Mouse (Mus musculus): ENCODE results near the gene Vmn2r90. TPM values are rescaled to one million over a fixed set of nuclear protein-coding genes. Genes with fewer than 3 reads are reported as not detected.
"Not testable (repeated sequence)": the region's sequence is repeated elsewhere in the genome, so short reads cannot be mapped to it uniquely, and the experiment has no call there.

The Vmn2r90 gene
- polyA plus RNA-seq (2015; fragmentation: Nextera tagmentation; extraction: Ambion mirVana): not detected in 2 replicates

- Histone ChIP-seq H3K4me3 (no peak within 1 kb of the TSS), H3K4me2 (no peak within 1 kb of the TSS), H3K27me3 (replicated peaks) (no peaks in the 10 kb centered on the region), H3K9ac (no peak within 1 kb of the TSS), H3K27ac (no peak within 1 kb of the TSS), H3K36me3 (replicated peaks) (no peaks in the 10 kb centered on the region), H3K9me3 (no peaks in the 10 kb centered on the region), H3K4me1 (no peaks in the 10 kb centered on the region)
- no peak for ATAC-seq (replicated peaks)
- whole genome bisulfite sequencing: 59% methylated on average over 1 of the region's 1 CpGs
Observed at GRCm38 (mm10) chr17:17703447-17703846, at the start of gene Vmn2r90. Vmn2r90 (plus strand) TSS chr17:17703747.

DNA sequence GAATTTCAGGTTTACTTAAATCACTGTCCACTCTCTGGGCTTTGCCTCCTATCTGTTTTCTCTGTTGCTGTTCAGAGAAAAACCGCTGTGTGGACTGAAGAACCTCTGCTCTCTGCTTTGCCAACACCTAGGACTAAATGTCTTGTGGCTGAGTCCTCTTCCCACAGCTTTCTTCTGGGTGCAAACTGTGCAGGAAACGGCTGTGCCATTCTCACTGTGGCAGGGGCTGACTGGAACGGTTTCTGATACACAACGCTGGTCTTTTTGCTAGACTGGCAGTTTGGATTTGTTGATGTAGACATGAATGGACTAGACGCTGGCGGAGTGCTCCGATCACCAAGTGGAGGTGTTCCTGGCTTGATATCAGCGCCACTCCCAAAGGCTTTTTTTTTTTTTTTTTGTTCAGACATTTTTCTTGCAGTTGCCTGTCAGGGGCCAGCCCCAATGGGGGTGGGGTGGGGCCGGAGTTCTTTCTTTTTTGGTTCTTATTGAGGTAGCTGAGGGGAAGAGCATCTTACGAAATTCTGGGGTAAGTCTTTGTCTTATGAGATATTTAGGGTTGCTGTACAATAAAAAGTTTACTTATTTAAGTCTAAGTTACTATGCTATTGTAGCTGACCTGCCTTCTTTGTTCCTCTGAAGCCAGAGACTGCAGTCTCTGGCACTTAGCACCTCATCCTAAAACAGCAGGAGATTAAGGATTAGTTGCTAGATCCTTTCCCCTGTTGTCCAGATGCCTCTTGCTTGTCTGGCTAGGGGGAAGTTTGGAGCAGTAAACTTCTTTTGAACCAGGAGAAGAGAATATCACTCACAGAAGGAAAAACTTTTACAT lies 48.3 kb upstream of the Vmn2r90 start:
- no peaks in the 10 kb centered on the region for H3K9me3 ChIP-seq
- H3K36me3 ChIP-seq (replicated peaks): no peaks in the 10 kb centered on the region
- no peak overlapping the region for H3K27ac ChIP-seq
- no peak overlapping the region for H3K4me3 ChIP-seq
- ATAC-seq (replicated peaks): no peak
- H3K4me1 ChIP-seq: 0 out of 2 replicates have a peak, but pooled peaks cover 4% of the 10 kb centered on the region
- no peaks in the 10 kb centered on the region for H3K27me3 ChIP-seq (replicated peaks)
- WGBS: 15% methylated on average over 10 of the region's 10 CpGs
- H3K9ac ChIP-seq: no peak overlapping the region
- H3K4me2 ChIP-seq: peak overlapping the region; percentile 29

DNA sequence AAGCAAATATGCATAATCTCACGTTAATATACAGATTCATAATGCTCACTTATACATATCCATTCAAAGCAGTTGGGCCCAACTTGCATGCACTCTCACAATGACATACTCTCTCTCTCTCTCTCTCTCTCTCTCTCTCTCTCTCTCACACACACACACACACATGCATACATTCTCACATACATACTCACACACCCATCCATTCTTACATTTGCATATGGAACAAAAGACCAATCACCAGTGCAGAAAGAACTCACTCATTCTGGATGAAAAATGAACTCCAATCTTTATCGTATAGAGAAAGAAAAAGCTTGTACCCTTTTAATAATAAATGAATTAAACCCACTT lies 47.7 kb upstream of the Vmn2r90 start:
- 0 out of 2 replicates have a peak, but pooled peaks cover 4% of the 10 kb centered on the region for H3K4me1 ChIP-seq

GRCm38 (mm10) chr17:17678781-17679180 lies 24.8 kb upstream of the Vmn2r90 start:
- Histone ChIP-seq H3K9ac (no peak overlapping the region), H3K4me2 (no peak overlapping the region), H3K4me1 (no peaks in the 10 kb centered on the region), H3K9me3 (no peaks in the 10 kb centered on the region), H3K4me3 (no peak overlapping the region), H3K36me3 (replicated peaks) (no peaks in the 10 kb centered on the region), H3K27ac (no peak overlapping the region), H3K27me3 (replicated peaks) (no peaks in the 10 kb centered on the region)
- no peak for ATAC-seq (replicated peaks)
- 89% methylated on average over 1 of the region's 1 CpGs for WGBS

More for the DNA sequence above, 47.7 kb upstream of the Vmn2r90 start:
- WGBS: 16% methylated on average over 2 of the region's 2 CpGs
- H3K4me2 ChIP-seq: no peak overlapping the region
- H3K4me3 ChIP-seq: no peak overlapping the region
- no peak overlapping the region for H3K9ac ChIP-seq
- ATAC-seq (replicated peaks): no peak
- no peaks in the 10 kb centered on the region for H3K9me3 ChIP-seq
- no peak overlapping the region for H3K27ac ChIP-seq
- no peaks in the 10 kb centered on the region for H3K27me3 ChIP-seq (replicated peaks)
- H3K36me3 ChIP-seq (replicated peaks): no peaks in the 10 kb centered on the region

DNA sequence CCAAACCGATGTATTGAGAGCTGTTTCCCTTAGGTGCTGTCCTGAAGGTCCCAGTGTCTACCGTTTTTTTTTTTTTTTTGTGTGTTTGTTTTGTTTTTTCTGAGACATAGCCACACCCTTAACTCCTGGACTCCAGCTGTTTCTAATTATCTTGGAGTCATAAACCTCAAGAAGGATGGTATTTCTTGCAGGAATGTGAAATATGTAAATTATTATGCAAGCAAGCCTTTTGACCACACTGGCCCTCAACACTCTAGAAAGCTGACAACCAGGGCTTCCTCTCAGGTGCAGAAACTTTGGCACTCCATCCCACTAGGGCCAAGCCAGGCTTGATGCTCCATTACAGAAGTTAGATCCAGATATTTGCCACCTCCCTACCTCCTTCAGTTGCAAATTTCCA lies 12.9 kb upstream of the Vmn2r90 start:
- H3K4me3 ChIP-seq: no peak overlapping the region
- 75% methylated on average over 2 of the region's 2 CpGs for WGBS
- H3K27me3 ChIP-seq (replicated peaks): no peaks in the 10 kb centered on the region
- H3K9ac ChIP-seq: no peak overlapping the region
- H3K4me2 ChIP-seq: no peak overlapping the region
- no peaks in the 10 kb centered on the region for H3K36me3 ChIP-seq (replicated peaks)
- no peaks in the 10 kb centered on the region for H3K9me3 ChIP-seq
- no peak for ATAC-seq (replicated peaks)
- no peak overlapping the region for H3K27ac ChIP-seq
- H3K4me1 ChIP-seq: no peaks in the 10 kb centered on the region

- H3K4me3 ChIP-seq; H3K27me3 ChIP-seq (replicated peaks); H3K27ac ChIP-seq; ATAC-seq (replicated peaks); H3K4me2 ChIP-seq; H3K9me3 ChIP-seq; H3K9ac ChIP-seq; H3K36me3 ChIP-seq (replicated peaks); H3K4me1 ChIP-seq: not testable (repeated sequence)
- 83% methylated on average over 4 of the region's 4 CpGs for WGBS
Observed at GRCm38 (mm10) chr17:17732396-17732795, 28.8 kb downstream of the Vmn2r90 start.

- no peaks in the 10 kb centered on the region for H3K9me3 ChIP-seq
- no peak for ATAC-seq (replicated peaks)
- no peak overlapping the region for H3K27ac ChIP-seq
- H3K4me1 ChIP-seq: no peaks in the 10 kb centered on the region
- no peak overlapping the region for H3K4me2 ChIP-seq
- no peak overlapping the region for H3K4me3 ChIP-seq
- no peaks in the 10 kb centered on the region for H3K27me3 ChIP-seq (replicated peaks)
- no peaks in the 10 kb centered on the region for H3K36me3 ChIP-seq (replicated peaks)
- WGBS: 87% methylated on average over 1 of the region's 1 CpGs
- no peak overlapping the region for H3K9ac ChIP-seq
Observed at GRCm38 (mm10) chr17:17738635-17739034, 35.1 kb downstream of the Vmn2r90 start.

DNA sequence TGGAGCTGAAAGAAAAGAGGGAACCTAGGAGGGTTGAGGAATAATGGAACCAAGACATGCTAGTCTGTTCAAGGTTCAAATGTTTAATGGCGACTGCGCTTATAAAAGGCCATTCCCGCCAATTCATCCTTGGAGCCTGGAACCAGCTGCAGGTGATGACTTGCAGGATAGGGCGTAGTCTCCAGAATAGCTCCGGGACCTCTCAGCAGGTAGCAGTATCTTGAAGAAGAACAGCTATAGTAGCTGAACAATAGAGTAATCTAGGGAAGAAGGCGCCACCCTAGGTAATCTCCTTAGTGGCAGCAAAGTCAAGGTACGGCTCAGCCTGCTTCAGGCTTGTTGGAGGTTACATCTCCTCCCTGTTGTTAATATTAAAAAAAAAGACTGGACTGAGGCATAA lies 35.8 kb downstream of the Vmn2r90 start:
- not testable (repeated sequence) for H3K9me3 ChIP-seq; H3K4me1 ChIP-seq; H3K4me2 ChIP-seq; H3K36me3 ChIP-seq (replicated peaks); H3K27me3 ChIP-seq (replicated peaks); H3K4me3 ChIP-seq; H3K9ac ChIP-seq; ATAC-seq (replicated peaks); H3K27ac ChIP-seq
- WGBS: 93% methylated on average over 7 of the region's 7 CpGs

- H3K4me3 ChIP-seq; H3K9me3 ChIP-seq; H3K27ac ChIP-seq; H3K36me3 ChIP-seq (replicated peaks); H3K27me3 ChIP-seq (replicated peaks); H3K9ac ChIP-seq; ATAC-seq (replicated peaks); H3K4me2 ChIP-seq; H3K4me1 ChIP-seq: not testable (repeated sequence)
- 72% methylated on average over 5 of the region's 5 CpGs for WGBS
Observed at GRCm38 (mm10) chr17:17739936-17740335, 36.4 kb downstream of the Vmn2r90 start.

DNA sequence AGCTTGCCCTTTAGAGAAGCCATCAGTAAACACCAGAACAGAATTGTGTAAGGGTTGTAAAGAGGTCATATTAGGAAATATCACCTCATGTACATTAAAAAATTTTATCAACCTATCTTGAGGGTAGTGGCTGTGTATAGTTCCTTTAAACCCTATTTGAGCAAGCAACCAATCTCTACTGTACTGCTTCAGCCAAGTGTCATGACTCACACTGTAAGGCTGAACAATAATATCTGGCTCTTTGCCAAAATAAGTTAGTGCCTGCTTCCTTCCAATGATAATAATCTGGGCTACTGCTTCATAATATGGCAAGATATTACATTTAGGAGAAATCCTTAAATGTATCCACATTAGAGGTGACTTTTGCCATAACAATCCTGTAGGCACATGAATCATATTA lies 38.0 kb downstream of the Vmn2r90 start:
- not testable (repeated sequence) for H3K9ac ChIP-seq; H3K9me3 ChIP-seq; H3K4me1 ChIP-seq; H3K27me3 ChIP-seq (replicated peaks); H3K4me2 ChIP-seq; H3K36me3 ChIP-seq (replicated peaks); H3K27ac ChIP-seq; H3K4me3 ChIP-seq; ATAC-seq (replicated peaks)

GRCm38 (mm10) chr17:17749371-17749770 lies 45.8 kb downstream of the Vmn2r90 start:
- H3K4me3 ChIP-seq; H3K36me3 ChIP-seq (replicated peaks); H3K27me3 ChIP-seq (replicated peaks); ATAC-seq (replicated peaks); H3K9me3 ChIP-seq; H3K9ac ChIP-seq; H3K4me1 ChIP-seq; H3K4me2 ChIP-seq; H3K27ac ChIP-seq: not testable (repeated sequence)
- 9% methylated on average over 4 of the region's 4 CpGs for WGBS

GRCm38 (mm10) chr17:17762614-17763293 lies 59.2 kb downstream of the Vmn2r90 start:
- H3K36me3 ChIP-seq (replicated peaks): no peaks in the 10 kb centered on the region
- H3K4me3 ChIP-seq: no peak overlapping the region
- WGBS: 90% methylated on average over 1 of the region's 1 CpGs
- H3K27ac ChIP-seq: no peak overlapping the region
- H3K9ac ChIP-seq: no peak overlapping the region
- no peaks in the 10 kb centered on the region for H3K4me1 ChIP-seq
- no peak for ATAC-seq (replicated peaks)
- no peaks in the 10 kb centered on the region for H3K9me3 ChIP-seq
- H3K4me2 ChIP-seq: no peak overlapping the region
- H3K27me3 ChIP-seq (replicated peaks): no peaks in the 10 kb centered on the region

DNA sequence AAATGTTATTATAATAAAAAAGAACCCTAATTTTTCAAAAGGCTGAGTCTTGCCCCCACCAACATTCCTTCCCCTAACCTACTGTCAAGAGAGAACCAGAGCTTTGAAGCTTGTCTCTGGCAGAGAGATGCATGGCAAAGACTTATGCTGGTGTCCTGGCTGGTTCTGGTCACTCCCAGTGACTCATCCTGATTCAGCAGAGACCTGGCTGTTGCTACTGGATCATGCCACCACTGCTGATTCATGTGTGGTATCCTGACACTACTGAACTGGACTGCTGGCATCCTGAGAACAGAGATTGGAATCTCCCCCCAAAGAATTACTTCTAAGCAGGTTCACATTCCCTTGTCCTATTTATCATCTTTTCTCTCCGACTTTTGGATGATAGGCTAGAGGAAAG lies 60.7 kb downstream of the Vmn2r90 start:
- H3K4me3 ChIP-seq: no peak overlapping the region
- ATAC-seq (replicated peaks): no peak
- 55% methylated on average over 1 of the region's 1 CpGs for WGBS

More for the DNA sequence above, 60.7 kb downstream of the Vmn2r90 start:
- no peaks in the 10 kb centered on the region for H3K9me3 ChIP-seq
- H3K4me1 ChIP-seq: no peaks in the 10 kb centered on the region
- no peak overlapping the region for H3K9ac ChIP-seq
- no peak overlapping the region for H3K27ac ChIP-seq
- no peaks in the 10 kb centered on the region for H3K36me3 ChIP-seq (replicated peaks)
- H3K27me3 ChIP-seq (replicated peaks): no peaks in the 10 kb centered on the region
- H3K4me2 ChIP-seq: no peak overlapping the region

All from midbrain, embryonic 15.5 days (tissue).